ENCODE assay signal across 8 mouse cellular contexts in genomic region chr7:119894818-119895544, GRCm38 (mm10). TPM values are rescaled to one million over a fixed set of nuclear protein-coding genes. Genes with fewer than 3 reads are reported as not detected.
DNase-seq lines count a peak whose midpoint lies in the region; ATAC-seq and TF ChIP-seq lines count a peak whose summit lies in the region.

No protein-coding gene starts in this region.

- peak overlapping the region; percentile 80 for H3K9ac ChIP-seq in heart, embryonic 11.5 days (ENCODE audit: low read depth, low read length)

- no peaks in the 10 kb centered on the region for H3K36me3 ChIP-seq in heart, embryonic 11.5 days (ENCODE audit: control insufficient read depth, insufficient read depth, low read length)
- peaks cover 5% of the 10 kb centered on the region for H3K36me3 ChIP-seq in C2C12 (ENCODE audit: control insufficient read depth, insufficient read depth)
- H3K36me3 ChIP-seq in myocyte (ENCODE audit: control insufficient read depth, insufficient read depth) = no peaks in the 10 kb centered on the region

- WGBS in heart, embryonic 11.5 days (ENCODE audit: insufficient replicate concordance) = 1% methylated on average over 13 of the region's 15 CpGs

- peaks cover 14% of the 10 kb centered on the region; the same call in 1 of the 2 replicates for H3K4me1 ChIP-seq in heart, embryonic 11.5 days (ENCODE audit: control insufficient read depth, insufficient read depth, low read length)

- H3K27me3 ChIP-seq in heart, embryonic 11.5 days (ENCODE audit: control insufficient read depth, insufficient read depth, low read length) = no peaks in the 10 kb centered on the region
- H3K27me3 ChIP-seq in C2C12 (ENCODE audit: control insufficient read depth, insufficient read depth, insufficient read length) (no peaks in the 10 kb centered on the region), myocyte (ENCODE audit: control insufficient read depth, insufficient read depth, insufficient read length) (no peaks in the 10 kb centered on the region)

- TF ChIP-seq POLR2A in brain, embryonic 14.5 days (IDR thresholded peaks at IDR 0.05; ENCODE audit: borderline replicate concordance, extremely low read depth, insufficient read depth, insufficient read length, poor library complexity, severe bottlenecking) = no peak
- no peak for TF ChIP-seq POLR2A in myocyte (IDR thresholded peaks at IDR 0.05; ENCODE audit: insufficient read length, low read depth)

- H3ac ChIP-seq in C2C12 (ENCODE audit: control insufficient read depth, insufficient read length, low read depth) (peak overlapping the region; percentile 18), myocyte (ENCODE audit: control insufficient read depth, insufficient read length) (peak overlapping the region; percentile 77)

- no peak for TF ChIP-seq CTCF in C2C12 (IDR thresholded peaks at IDR 0.05; ENCODE audit: control insufficient read depth, insufficient read depth, insufficient read length)
- TF ChIP-seq CTCF in brain, embryonic 14.5 days (IDR thresholded peaks at IDR 0.05; ENCODE audit: borderline replicate concordance, extremely low read depth, insufficient read depth, insufficient read length) = no peak

- H3K79me3 ChIP-seq in C2C12 (ENCODE audit: low read depth) = peaks cover 19% of the 10 kb centered on the region

- H3K79me2 ChIP-seq in C2C12 (ENCODE audit: control insufficient read depth, insufficient read depth) (peaks cover 47% of the 10 kb centered on the region), myocyte (ENCODE audit: control insufficient read depth, insufficient read depth) (peaks cover 52% of the 10 kb centered on the region)

- H3K4me2 ChIP-seq in heart, embryonic 11.5 days = peak overlapping the region; percentile 79
- H3K4me2 ChIP-seq in myocyte (ENCODE audit: low read depth) = peak overlapping the region; percentile 89

- peak overlapping the region; percentile 97 for H3K27ac ChIP-seq in heart, embryonic 11.5 days (ENCODE audit: low read depth, low read length)

- ATAC-seq in heart, embryonic 11.5 days (replicated peaks; ENCODE audit: insufficient number of reproducible peaks, low FRiP score, low TSS enrichment) = 0 out of 2 replicates have a peak, but pooled peaks have one; percentile 15

- H3K4me3 ChIP-seq in heart, embryonic 11.5 days (ENCODE audit: low read depth, low read length) = peak overlapping the region; percentile 73
- H3K4me3 ChIP-seq in C2C12 (ENCODE audit: insufficient read depth, poor library complexity, severe bottlenecking) (peak overlapping the region; percentile 61), myocyte (peak overlapping the region; percentile 84)

- intact Hi-C loops in heart, postnatal 36 days (cut with DNase I) = loop anchor here (5.0 kb wide), 2 partner anchors 103 to 173 kb away; partner anchors contain the start of genes Eri2, Rexo5 and Thumpd1

- DNase-seq in heart, postnatal 36 days = no peak
- peak; percentile 13 for DNase-seq in brain, embryonic 14.5 days (ENCODE audit: low read depth)
- DNase-seq in frontal cortex, postnatal 36 days (ENCODE audit: low spot score in 2 of 2) = peak; percentile 14 to 27
- peak; percentile 2 to 6 for DNase-seq in kidney, postnatal 4 days
- DNase-seq in right cerebral cortex, adult 18-20 months = no peak

- no peaks in the 10 kb centered on the region for H3K9me3 ChIP-seq in heart, embryonic 11.5 days (replicated peaks; ENCODE audit: control insufficient read depth, low read length)

TF ChIP-seq in C2C12, 6 proteins besides CTCF, POLR2A, EP300 and RAD21:
- TF ChIP-seq MYOD1 (IDR thresholded peaks at IDR 0.05; ENCODE audit: control insufficient read depth, insufficient read length, low read depth) = no peak
- no peak for TF ChIP-seq CEBPB (IDR thresholded peaks at IDR 0.05; ENCODE audit: low read depth)
- TF ChIP-seq MYOG (IDR thresholded peaks at IDR 0.05; ENCODE audit: control insufficient read depth, extremely low read depth, insufficient read length) = no peak
- TF ChIP-seq USF1 (IDR thresholded peaks at IDR 0.05; ENCODE audit: low read depth) = no peak
- no peak for TF ChIP-seq FOSL1 (IDR thresholded peaks at IDR 0.05; ENCODE audit: insufficient read depth, low read length, poor library complexity, severe bottlenecking)
- TF ChIP-seq MAX (IDR thresholded peaks at IDR 0.05) = no peak

TF ChIP-seq in myocyte, 11 proteins besides CTCF, POLR2A, EP300 and RAD21:
- no peak for TF ChIP-seq E2F4 (IDR thresholded peaks at IDR 0.05; ENCODE audit: insufficient read depth)
- TF ChIP-seq MAX (IDR thresholded peaks at IDR 0.05; ENCODE audit: low read depth) = no peak
- TF ChIP-seq TCF12 (IDR thresholded peaks at IDR 0.05; ENCODE audit: insufficient read depth, poor library complexity, severe bottlenecking) = no peak
- no peak for TF ChIP-seq TCF3 (IDR thresholded peaks at IDR 0.05; ENCODE audit: insufficient read length, low read depth)
- TF ChIP-seq MYOG (IDR thresholded peaks at IDR 0.05; ENCODE audit: control insufficient read depth in 1 of 3, insufficient read depth in 1 of 3, insufficient read length in 2 of 3, low read depth in 2 of 3) = no peak
- TF ChIP-seq POLR2AphosphoS2 (IDR thresholded peaks at IDR 0.05; ENCODE audit: insufficient read length, low read depth) = no peak
- TF ChIP-seq SRF (IDR thresholded peaks at IDR 0.05; ENCODE audit: control insufficient read depth, insufficient read length, low read depth) = no peak

RNA-seq across cellular contexts. Expression of gene Lyrm1, which starts 0.7 kb away (rescaled TPM):
- 9.4 and 11.2 TPM in 2 replicates for polyA plus RNA-seq in heart, embryonic 11.5 days (2014; fragmentation: Nextera tagmentation; extraction: Ambion mirVana)
- total RNA-seq in heart, postnatal 36 days (2021) = 1 to 10 TPM; 7.9 to 9.0 TPM
- polyA plus RNA-seq in C2C12 (2012; fragmentation: generic; extraction: Trizol) = 2.2 TPM
- polyA plus RNA-seq in brain, embryonic 14.5 days (2012; rRNA removed) = 11.2 and 11.3 TPM in 2 replicates
- polyA plus RNA-seq in myocyte (2012; fragmentation: generic; extraction: Trizol) = 5.2 TPM

RNA-seq across cellular contexts. Expression of gene Dcun1d3, which starts 1.1 kb away (rescaled TPM):
- polyA plus RNA-seq in heart, embryonic 11.5 days (2014; fragmentation: Nextera tagmentation; extraction: Ambion mirVana) = 3.4 and 6.2 TPM in 2 replicates
- total RNA-seq in heart, postnatal 36 days (2021) = 10 to 100 TPM in 1 of 2 experiments, 1 to 10 TPM in 1; 9.2 to 14.5 TPM
- polyA plus RNA-seq in C2C12 (2012; fragmentation: generic; extraction: Trizol) (4.9 TPM), myocyte (2012; fragmentation: generic; extraction: Trizol) (8.8 TPM)
- 8.9 and 10.7 TPM in 2 replicates for polyA plus RNA-seq in brain, embryonic 14.5 days (2012; rRNA removed)

Comparison
In these comparisons a context has a peak if more than half of its experiments do, and no peak if none do; other contexts are left out.
1. DNase-seq: peak in brain, embryonic 14.5 days (single experiment), frontal cortex, postnatal 36 days (2 of 2) and kidney, postnatal 4 days (2 of 2); none in heart, postnatal 36 days (0 of 2) and right cerebral cortex, adult 18-20 months (single experiment).
2. Peak in every context shown above with its lines, with median percentiles within 50 percentile points of each other: H3K4me3 ChIP-seq.